In genomic region chr2:32639632-32640031, GRCm38 (mm10) we compare ENCODE assay signal across 12 mouse cellular contexts.
"Had no signal": no experiment of that assay in that cellular context is flagged by ENCODE, and none has a peak within 500 bp of the region (broad histone marks: within the 10 kb centered on the region; RNA-seq: fewer than 3 reads in every experiment).

No protein-coding gene starts in this region.

- H3K9me3 ChIP-seq: limb, embryonic 13.5 days; midbrain, embryonic 13.5 days; stomach, embryonic 15.5 days had no signal

- ATAC-seq: lung, postnatal 0 days; midbrain, embryonic 13.5 days had no signal

- H3K4me3 ChIP-seq: limb, embryonic 13.5 days; midbrain, embryonic 13.5 days; stomach, embryonic 15.5 days had no signal

- H3K4me2 ChIP-seq: limb, embryonic 13.5 days; midbrain, embryonic 13.5 days; stomach, embryonic 15.5 days had no signal

- H3K27me3 ChIP-seq: limb, embryonic 13.5 days; midbrain, embryonic 13.5 days; stomach, embryonic 15.5 days had no signal

- H3K9ac ChIP-seq: limb, embryonic 13.5 days; liver, embryonic 14.5 days; midbrain, embryonic 13.5 days; stomach, embryonic 15.5 days had no signal

- H3K36me3 ChIP-seq: limb, embryonic 13.5 days; midbrain, embryonic 13.5 days; stomach, embryonic 15.5 days had no signal

- H3K27ac ChIP-seq: kidney, postnatal 0 days; liver, embryonic 14.5 days; midbrain, embryonic 13.5 days; stomach, embryonic 15.5 days had no signal

- DNase-seq: kidney, postnatal 36 days; left cerebral cortex, postnatal 4 days; lung, adult 2 months; lung, postnatal 36 days; right cerebral cortex, postnatal 14 days; thymus, postnatal 36 days had no signal
